Mouse (Mus musculus) frontal cortex, postnatal 36 days (tissue): Measurements from ENCODE around the gene Asap2.
"Not testable (repeated sequence)": the region's sequence is repeated elsewhere in the genome, so short reads cannot be mapped to it uniquely, and the experiment has no call there.

Experiments used
- DNase-seq, 2 experiments: peaks; one replicate each; pipeline ENCODE4 v3.0.0; 2022; ENCODE audit warnings: low spot score in 2 of 2

Asap2 gene

GRCm38 (mm10) chr12:20990132-20990531 is at the start of gene Asap2:
Asap2 (plus strand) TSS chr12:20990459.
- DNase-seq: peak; percentile 55 to 59

DNA sequence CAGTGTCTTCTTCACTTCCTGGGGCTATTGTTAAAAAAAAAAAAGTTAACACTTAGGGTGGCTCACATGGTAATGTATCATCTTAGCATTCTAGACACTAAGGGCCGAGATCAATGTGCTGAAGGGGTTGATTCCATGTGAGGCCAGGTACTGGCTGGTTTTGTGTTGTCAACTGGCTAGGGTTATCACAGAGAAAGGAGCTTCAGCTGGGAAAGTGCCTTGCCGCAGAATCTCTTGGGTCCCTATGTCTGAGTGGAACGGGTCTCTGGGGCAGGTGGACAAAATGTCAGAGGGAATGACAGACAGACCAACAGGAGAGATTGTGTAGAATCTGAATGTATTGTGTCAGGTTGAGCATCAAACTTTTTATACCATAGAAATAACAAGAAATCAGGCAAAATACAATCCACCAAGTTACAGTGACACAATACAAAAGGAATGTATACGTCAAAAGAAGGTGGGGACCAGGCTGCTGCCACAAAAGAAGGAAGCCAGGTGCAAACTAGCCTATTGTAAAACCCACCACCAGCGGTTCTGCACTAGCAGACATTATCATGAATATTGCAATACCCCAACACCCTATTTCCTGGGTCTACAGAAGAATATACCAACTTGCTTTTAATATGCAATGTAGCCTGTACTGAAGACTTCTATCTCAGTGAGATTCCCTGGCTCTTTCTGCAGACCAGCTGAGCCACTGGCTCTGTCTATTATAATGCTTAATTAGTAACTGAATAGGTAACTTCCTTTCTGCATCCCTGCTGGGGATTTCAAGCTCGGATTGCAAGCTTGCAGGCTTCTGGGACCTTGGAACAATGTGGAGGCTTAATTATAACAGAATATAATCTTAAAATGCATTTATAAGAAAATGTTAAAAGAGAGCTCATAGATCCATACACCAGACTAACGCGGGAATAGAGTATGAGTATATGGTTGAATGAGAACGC is 42.9 kb upstream of the Asap2 start:
- DNase-seq: not testable (repeated sequence)

DNA sequence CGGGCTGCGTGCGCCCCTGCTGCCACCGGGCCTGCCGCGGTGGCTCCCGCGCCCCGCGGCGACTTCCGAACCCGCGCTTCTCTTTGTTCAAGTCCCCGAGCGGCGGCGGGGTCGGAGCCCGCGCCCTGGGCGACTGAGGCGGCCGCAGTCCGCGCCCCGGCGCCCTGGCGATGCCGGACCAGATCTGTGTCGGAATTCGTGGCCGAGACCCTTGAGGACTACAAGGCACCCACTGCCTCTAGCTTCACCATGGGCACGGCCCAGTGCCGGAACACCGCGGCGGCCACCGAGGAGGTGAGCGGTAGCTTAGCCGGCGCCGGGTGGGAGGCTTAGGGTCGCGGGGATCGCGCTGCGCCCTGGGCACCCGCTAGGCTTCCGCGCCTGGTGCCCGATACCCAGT is 320 bp downstream of the Asap2 start:
- DNase-seq: peak; percentile 2 to 10

DNA sequence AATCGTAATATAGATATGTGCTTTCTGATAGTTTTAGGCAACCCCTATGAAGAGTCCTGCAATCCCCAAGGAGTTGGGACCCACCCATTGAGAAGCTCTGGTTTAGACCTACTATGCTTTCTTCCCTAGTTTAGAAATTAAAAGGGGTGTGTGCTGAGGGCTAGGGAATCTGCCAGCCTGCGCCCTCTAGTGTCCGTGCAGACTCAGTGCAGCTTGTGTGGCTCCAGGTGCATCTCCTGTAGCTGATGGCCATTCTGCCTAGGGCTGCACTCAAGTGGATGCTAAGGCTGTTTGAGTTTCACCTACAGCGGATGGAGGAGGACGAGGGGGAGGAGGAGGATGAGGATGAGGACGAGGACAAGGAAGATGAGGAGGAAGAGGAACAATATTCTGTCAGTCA is 40.6 kb downstream of the Asap2 start:
- not testable (repeated sequence) for DNase-seq

- DNase-seq: peak; percentile 17 to 52
These were observed 56.5 kb downstream of the Asap2 start for GRCm38 (mm10) chr12:21046716-21047115.

GRCm38 (mm10) chr12:21075731-21076130 is 85.5 kb downstream of the Asap2 start:
- peak; percentile 80 to 89 for DNase-seq

DNA sequence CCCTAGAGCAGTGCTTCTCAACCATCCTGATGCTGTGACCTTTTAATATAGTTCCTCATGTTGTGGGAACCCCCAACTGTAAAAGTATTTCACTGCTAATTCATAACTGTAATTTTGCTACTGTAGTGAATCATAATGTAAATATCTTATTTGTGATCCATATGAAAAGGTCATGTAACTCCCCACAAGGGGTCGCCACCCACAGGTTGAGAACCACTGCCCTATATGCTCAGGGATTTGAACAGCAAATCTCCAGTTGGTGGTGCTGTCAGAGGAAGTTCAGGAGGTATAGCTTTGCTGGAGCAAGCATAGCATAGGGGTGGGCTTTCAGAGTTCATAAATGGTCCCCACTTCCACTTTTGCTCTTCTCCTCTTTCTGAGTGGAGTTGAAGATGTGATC is 99.9 kb downstream of the Asap2 start:
- not testable (repeated sequence) for DNase-seq

DNA sequence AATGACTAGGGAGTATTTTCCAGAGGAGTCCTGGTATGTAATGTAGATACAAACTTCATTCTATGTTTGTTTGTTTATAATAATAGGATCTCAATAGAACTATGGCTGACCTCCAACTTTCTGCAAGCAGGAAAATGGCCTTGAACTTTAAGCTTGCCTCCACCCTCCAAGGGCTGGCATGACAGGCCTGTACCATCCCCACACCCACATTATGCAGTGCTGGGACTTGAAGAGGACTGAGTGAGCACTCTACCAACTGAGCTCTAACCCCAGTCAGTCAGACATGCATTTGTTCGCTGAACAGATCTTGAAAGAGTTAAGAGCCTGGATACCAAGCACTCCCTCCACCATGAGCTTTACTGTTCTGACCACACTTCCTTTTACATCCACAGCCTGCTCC is 102.2 kb downstream of the Asap2 start:
- DNase-seq: not testable (repeated sequence)

DNA sequence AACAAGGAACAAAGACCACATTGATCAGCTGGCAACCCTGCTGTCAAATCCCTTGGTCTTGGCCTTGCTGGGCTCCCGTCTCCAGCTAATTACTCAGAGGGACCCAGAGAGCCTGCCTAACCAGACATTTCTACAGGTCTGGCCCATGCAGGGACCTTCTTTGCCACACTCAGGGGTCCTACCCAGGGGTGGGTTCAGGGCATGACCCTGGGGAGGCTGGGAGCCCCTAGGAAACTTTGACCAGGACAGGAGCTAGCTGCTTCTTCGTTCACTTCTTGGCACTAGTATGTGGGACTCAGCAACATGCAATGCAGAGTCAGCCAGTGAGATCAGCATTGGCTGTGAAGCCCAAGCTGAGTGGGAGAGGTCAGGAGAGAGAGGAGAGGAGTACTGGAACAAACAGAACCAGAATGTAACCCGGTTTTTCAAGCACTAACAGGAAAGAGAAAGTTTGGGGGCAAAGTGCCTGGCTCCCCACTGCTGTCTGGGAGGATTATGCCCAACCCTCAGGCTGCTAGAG is 107.6 kb downstream of the Asap2 start:
- DNase-seq: not testable (repeated sequence)

DNA sequence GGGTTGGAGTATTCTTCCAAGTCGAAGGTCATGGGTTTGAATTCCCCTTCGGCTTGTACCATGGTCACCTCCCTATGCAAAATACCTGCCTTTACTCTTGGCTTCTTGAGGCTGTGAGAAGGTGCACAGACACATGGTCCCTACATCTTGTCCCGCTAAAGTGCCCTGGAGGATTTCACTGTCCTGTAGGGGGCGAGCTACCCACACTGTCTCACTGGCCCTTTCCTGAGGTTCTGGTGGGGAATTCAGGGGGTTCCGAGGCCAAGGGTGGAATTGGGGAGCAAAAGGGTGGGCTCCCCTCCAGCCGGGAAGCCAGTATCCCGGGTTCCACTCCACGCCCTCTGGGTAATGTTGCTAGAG is 120.8 kb downstream of the Asap2 start:
- DNase-seq: not testable (repeated sequence)

- DNase-seq: peak; percentile 72 to 73
These were observed 121.5 kb downstream of the Asap2 start for GRCm38 (mm10) chr12:21111476-21112452.

GRCm38 (mm10) chr12:21112453-21112857 is 122.2 kb downstream of the Asap2 start:
- peak; percentile 71 to 78 for DNase-seq

GRCm38 (mm10) chr12:21119446-21119845 is 129.2 kb downstream of the Asap2 start:
- DNase-seq: no peak

DNA sequence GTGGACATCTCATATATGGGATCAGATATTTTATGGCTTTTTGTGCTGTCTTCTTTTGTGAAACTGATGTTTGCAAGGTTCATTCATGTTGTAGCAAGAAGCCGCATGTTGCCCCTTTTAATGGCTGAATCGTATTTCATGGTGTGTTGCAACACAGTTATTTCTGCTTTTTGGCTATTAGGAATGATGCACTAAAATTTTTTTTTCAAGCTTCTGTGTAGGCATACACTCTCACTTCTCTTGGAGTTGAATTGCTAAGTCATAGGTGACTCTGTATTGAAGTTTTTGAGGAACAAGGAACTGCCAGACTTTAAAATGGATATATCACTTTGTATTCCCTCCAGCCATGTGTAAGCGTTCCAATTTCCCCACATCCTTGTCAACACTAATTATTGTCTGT is 132.6 kb downstream of the Asap2 start:
- no peak for DNase-seq

DNA sequence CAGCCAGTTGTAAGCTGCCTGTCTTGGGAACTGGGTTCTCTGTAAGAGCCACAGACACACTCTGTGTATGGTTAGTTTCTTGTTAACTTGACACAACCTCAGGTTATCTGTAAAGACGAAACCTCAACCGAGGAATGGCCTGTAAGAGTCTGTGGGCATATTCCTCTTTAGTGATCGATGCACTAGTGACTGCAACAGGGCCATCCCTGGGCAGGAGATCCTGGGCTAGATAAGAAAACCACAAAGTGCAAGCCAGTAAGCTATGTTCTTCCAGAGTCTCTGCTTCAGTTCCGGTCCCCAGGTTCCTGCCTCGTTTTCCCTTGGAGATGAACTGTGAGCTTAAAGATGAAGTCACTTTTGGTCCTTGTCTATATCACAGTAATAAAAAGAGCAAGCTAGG is 133.4 kb downstream of the Asap2 start:
- DNase-seq: no peak

GRCm38 (mm10) chr12:21125675-21126470 is 135.6 kb downstream of the Asap2 start:
- DNase-seq: no peak

DNA sequence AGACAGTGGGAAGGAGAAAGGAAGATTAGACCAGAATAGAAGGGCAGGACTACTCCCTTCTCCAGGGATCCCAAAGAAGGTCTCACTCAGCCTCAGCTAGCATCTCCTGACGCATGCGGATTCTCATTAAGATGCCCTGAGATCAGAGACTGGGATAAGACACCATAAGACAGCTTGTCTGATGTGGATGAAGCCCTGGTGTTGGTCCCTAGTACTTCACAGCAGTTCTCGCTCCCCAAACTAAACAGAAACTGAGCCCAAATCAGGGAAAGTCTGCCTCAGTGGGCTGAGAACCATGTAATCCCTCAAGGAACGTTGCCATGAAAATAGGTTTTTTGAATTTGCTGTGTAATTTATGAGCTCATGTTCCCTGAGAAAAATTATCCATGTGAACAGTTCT is 136.3 kb downstream of the Asap2 start:
- DNase-seq: no peak

DNA sequence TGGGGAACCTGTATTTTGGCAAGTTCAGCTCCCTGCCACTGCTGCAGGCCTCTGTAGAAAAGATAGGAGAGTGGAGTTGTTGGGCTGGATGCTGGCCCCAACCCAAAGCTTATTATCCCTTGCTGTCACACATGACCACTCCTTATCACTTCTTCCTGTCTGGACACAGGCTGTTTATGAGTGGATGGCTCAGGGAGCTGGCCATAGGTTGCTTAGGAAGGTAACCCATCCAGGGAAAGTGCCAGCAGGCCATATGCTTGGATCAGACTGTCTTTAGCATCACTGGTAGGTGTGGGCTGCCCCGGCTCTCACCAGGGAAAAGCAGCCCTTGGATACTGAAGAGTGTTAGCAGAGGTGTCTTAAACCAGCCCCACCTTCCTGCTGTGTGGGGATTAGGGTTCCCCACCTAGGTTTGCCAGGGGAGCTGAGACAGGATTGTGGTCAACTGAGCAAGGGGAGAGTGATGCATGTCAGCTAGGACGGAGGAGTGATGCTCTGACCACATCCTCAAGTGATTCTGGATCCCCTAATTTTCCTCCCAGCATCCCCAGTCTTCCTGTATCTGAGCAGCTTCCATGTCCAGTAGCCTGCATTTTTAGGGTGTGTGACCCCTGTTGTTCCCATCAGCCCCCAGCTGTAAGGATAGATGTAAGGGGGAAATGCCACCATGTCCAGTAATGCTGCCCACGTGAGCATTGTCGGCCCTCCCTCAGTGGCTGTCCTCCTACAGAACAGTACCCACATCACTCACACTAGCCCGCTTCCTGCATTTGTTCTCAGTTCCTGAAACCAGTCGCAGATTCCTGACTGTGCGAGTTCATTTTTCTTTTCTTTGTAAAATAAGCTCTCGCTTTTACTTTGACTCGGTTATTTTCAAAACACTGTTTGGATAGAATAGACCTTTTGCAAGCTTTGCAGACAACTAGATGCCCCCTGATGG is 138.9 kb downstream of the Asap2 start:
- DNase-seq: no peak

DNA sequence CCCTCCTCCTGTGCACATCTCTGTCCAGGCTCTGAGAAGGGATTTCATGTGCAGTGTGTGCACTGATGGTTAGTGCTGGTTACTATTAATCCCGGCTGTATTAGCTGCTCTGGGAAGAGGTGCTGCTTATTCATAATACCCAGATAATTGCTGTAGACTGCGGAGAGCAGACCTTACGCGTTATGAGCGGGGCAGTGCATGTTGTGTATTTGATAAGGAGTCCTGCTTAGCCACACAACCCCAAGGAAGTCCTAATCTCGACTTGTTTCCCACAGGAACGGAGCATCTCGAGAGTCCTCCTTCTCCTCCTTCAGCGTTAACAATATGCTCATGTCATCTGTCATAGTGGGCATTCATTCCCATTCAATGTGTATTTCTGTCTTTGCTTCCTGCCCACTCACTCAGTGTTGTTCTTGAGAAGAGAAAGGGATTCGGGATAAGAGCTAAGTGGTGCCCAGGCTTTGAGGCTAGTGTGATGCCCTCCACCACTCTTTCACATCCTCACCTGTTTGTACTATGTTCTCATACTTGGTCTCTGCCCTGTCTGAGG is 140.1 kb downstream of the Asap2 start:
- DNase-seq: no peak

DNA sequence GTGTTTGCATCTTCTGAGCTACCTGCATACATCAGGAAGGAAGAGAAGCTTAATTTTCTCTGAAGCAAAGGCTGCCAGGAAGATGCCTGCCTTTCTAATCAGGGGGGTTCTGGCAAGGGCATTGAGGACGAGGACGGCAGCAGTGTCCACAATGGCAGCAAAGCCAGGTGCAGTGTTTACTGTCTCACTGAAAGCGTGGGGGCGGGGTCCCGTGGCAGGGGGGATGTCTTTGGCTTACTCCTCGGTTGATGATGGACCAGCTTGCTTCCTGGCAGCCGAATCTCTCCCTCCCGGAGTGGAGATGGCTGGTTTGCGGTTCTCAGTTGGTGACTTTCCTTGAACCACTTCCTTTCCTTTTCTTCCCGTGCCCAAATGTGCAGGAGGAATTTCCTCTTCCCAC is 142.3 kb downstream of the Asap2 start:
- no peak for DNase-seq
